Mouse (Mus musculus) G1E (cell line): Measurements from ENCODE around the gene Gm34302. TPM values are rescaled to one million over a fixed set of nuclear protein-coding genes. Genes with fewer than 3 reads are reported as not detected.
"Not testable (repeated sequence)": the region's sequence is repeated elsewhere in the genome, so short reads cannot be mapped to it uniquely, and the experiment has no call there.

Experiments used
- ATAC-seq: 2 replicates; pipeline ENCODE4 v1.8.0; 2016; ENCODE audit warnings: mild to moderate bottlenecking; ENCODE audit not compliant: insufficient number of reproducible peaks, poor library complexity, low FRiP score, severe bottlenecking; ENCODE audit errors: extremely low read depth
- DNase-seq: peaks from one replicate; pipeline ENCODE4 v3.0.0; 2012; ENCODE audit warnings: low spot score
- H3K27me3 ChIP-seq: 2 replicates; pipeline ENCODE4 v1.6.1; 2012; ENCODE audit warnings: mild to moderate bottlenecking, low read length, inconsistent platforms; ENCODE audit not compliant: insufficient read depth
- H3K36me3 ChIP-seq: replicated peaks from 2 replicates; pipeline ENCODE3; 2012; ENCODE audit warnings: mild to moderate bottlenecking, inconsistent platforms
- H3K4me1 ChIP-seq: 2 replicates; pipeline ENCODE4 v1.6.1; 2012; ENCODE audit warnings: low read depth, low read length, inconsistent platforms, mixed read lengths; ENCODE audit not compliant: insufficient read depth
- H3K4me3 ChIP-seq: 2 replicates; pipeline ENCODE4 v1.5.1; 2012; ENCODE audit warnings: low read depth, mild to moderate bottlenecking, inconsistent platforms, low read length, moderate library complexity, mixed read lengths
- H3K9me3 ChIP-seq: replicated peaks from 2 replicates; pipeline ENCODE4 v1.6.1; 2012; ENCODE audit warnings: inconsistent platforms
- CTCF ChIP-seq: IDR thresholded peaks from 2 replicates; pipeline ENCODE4 v1.5.1; 2012; ENCODE audit warnings: low read depth, low read length, inconsistent platforms, mixed read lengths
- GATA1 ChIP-seq: IDR thresholded peaks from 2 replicates; pipeline ENCODE4 v1.6.1; 2012; ENCODE audit warnings: borderline replicate concordance, low read length, inconsistent platforms, mixed read lengths
- GATA2 ChIP-seq: IDR thresholded peaks from 2 replicates; pipeline ENCODE4 v1.6.1; 2012; ENCODE audit warnings: low read depth, low read length, inconsistent platforms, borderline replicate concordance
- POLR2AphosphoS5 ChIP-seq: IDR thresholded peaks from 2 replicates; pipeline ENCODE4 v1.6.1; 2012; ENCODE audit warnings: low read depth, low read length, inconsistent platforms; ENCODE audit not compliant: insufficient replicate concordance
- TAL1 ChIP-seq: conservative IDR thresholded peaks from 2 replicates; pipeline ENCODE4 v1.6.1; 2012; ENCODE audit warnings: low read depth, low read length, inconsistent platforms, mixed read lengths
- polyA plus RNA-seq: library from polyadenylated mRNA; stranded (reverse); fragments of >175 nt; gene quantifications from 2 replicates; pipeline ENCODE4 v1.2.3, GENCODE M21; 2012
- total RNA-seq, 2 experiments: library from RNA; stranded (forward) in 1 of 2; stranded (reverse) in 1 of 2; fragments of 200-1000 nt in 1 of 2; fragments of >200 nt in 1 of 2; fragmentation: Nextera tagmentation in 1 of 2; gene quantifications; 2 replicates each; pipeline ENCODE4 v1.2.3; 2014 to 2017

Gm34302 gene
- total RNA-seq (2014; fragmentation: Nextera tagmentation) (not detected in 2 replicates), total RNA-seq (2017) (not detected in 2 replicates), polyA plus RNA-seq (not detected in 2 replicates)

- H3K27me3 ChIP-seq: no peaks in the 10 kb centered on the region
- TF ChIP-seq GATA2 (no peak), POLR2AphosphoS5 (no peak), TAL1 (no peak)
- no peak within 1 kb of the TSS for H3K4me3 ChIP-seq
- DNase-seq: no peak
- no peak for ATAC-seq
- no peaks in the 10 kb centered on the region for H3K36me3 ChIP-seq
- H3K9me3 ChIP-seq: no peaks in the 10 kb centered on the region
- H3K4me1 ChIP-seq: no peaks in the 10 kb centered on the region
Measured at GRCm38 (mm10) chr3:63483726-63484125, at the start of gene Gm34302. Gm34302 (minus strand) TSS chr3:63483879.

GRCm38 (mm10) chr3:63531847-63532246 is 48.2 kb upstream of the Gm34302 start:
- ATAC-seq (no peak), DNase-seq (no peak)
- H3K4me3 ChIP-seq: no peak overlapping the region
- TF ChIP-seq GATA2 (no peak), CTCF (no peak), POLR2AphosphoS5 (no peak), GATA1 (no peak), TAL1 (no peak)
- no peaks in the 10 kb centered on the region for H3K9me3 ChIP-seq
- H3K27me3 ChIP-seq: no peaks in the 10 kb centered on the region
- H3K4me1 ChIP-seq: no peaks in the 10 kb centered on the region
- H3K36me3 ChIP-seq: no peaks in the 10 kb centered on the region

GRCm38 (mm10) chr3:63517681-63518080 is 34.0 kb upstream of the Gm34302 start:
- DNase-seq (no peak), ATAC-seq (no peak)
- Histone ChIP-seq H3K27me3 (no peaks in the 10 kb centered on the region), H3K36me3 (no peaks in the 10 kb centered on the region), H3K4me3 (no peak overlapping the region), H3K9me3 (no peaks in the 10 kb centered on the region), H3K4me1 (no peaks in the 10 kb centered on the region)
- no peak for TF ChIP-seq TAL1
- TF ChIP-seq GATA1: no peak
- TF ChIP-seq CTCF: no peak
- no peak for TF ChIP-seq POLR2AphosphoS5
- TF ChIP-seq GATA2: no peak

- H3K36me3 ChIP-seq: not testable (repeated sequence)
Measured at GRCm38 (mm10) chr3:63516279-63516678, 32.6 kb upstream of the Gm34302 start.

GRCm38 (mm10) chr3:63511316-63511715 is 27.6 kb upstream of the Gm34302 start:
- H3K4me1 ChIP-seq: no peaks in the 10 kb centered on the region
- no peak for DNase-seq
- H3K27me3 ChIP-seq: no peaks in the 10 kb centered on the region
- H3K9me3 ChIP-seq: no peaks in the 10 kb centered on the region
- no peak overlapping the region for H3K4me3 ChIP-seq
- H3K36me3 ChIP-seq: no peaks in the 10 kb centered on the region
- no peak for TF ChIP-seq POLR2AphosphoS5
- TF ChIP-seq TAL1: no peak
- no peak for TF ChIP-seq CTCF
- TF ChIP-seq GATA2: no peak
- TF ChIP-seq GATA1: no peak
- ATAC-seq: no peak

More at GRCm38 (mm10) chr3:63516279-63516678, 32.6 kb upstream of the Gm34302 start:
- H3K4me1 ChIP-seq, H3K27me3 ChIP-seq, H3K9me3 ChIP-seq, DNase-seq, H3K4me3 ChIP-seq: not testable (repeated sequence)
- 0 out of 2 replicates have a peak, but pooled peaks have one; percentile 15 for ATAC-seq

- no peak for TF ChIP-seq CTCF
- no peak for TF ChIP-seq GATA1
- no peak for TF ChIP-seq TAL1
- TF ChIP-seq GATA2: no peak
- TF ChIP-seq POLR2AphosphoS5: no peak
- H3K4me1 ChIP-seq: no peaks in the 10 kb centered on the region
- H3K9me3 ChIP-seq: no peaks in the 10 kb centered on the region
- DNase-seq (no peak), ATAC-seq (no peak)
- no peaks in the 10 kb centered on the region for H3K36me3 ChIP-seq
- no peaks in the 10 kb centered on the region for H3K27me3 ChIP-seq
- no peak overlapping the region for H3K4me3 ChIP-seq
Measured at GRCm38 (mm10) chr3:63509484-63509883, 25.8 kb upstream of the Gm34302 start.

- no peak for ATAC-seq
- Histone ChIP-seq H3K9me3 (no peaks in the 10 kb centered on the region), H3K4me3 (no peak overlapping the region), H3K36me3 (no peaks in the 10 kb centered on the region), H3K4me1 (no peaks in the 10 kb centered on the region), H3K27me3 (no peaks in the 10 kb centered on the region)
- no peak for TF ChIP-seq GATA2
- TF ChIP-seq TAL1: no peak
- no peak for TF ChIP-seq CTCF
- TF ChIP-seq GATA1: no peak
- no peak for TF ChIP-seq POLR2AphosphoS5
- DNase-seq: no peak
Measured at GRCm38 (mm10) chr3:63508924-63509323, 25.2 kb upstream of the Gm34302 start.
